8 mouse cellular contexts compared by ENCODE assay signal in genomic region chr14:8317194-8318097, GRCm38 (mm10). TPM values are rescaled to one million over a fixed set of nuclear protein-coding genes. Genes with fewer than 3 reads are reported as not detected.
DNase-seq lines count a peak whose midpoint lies in the region; ATAC-seq and TF ChIP-seq lines count a peak whose summit lies in the region.

TSS of gene Fam107a (minus strand) at chr14:8318023.

- H3K4me2 ChIP-seq in liver, embryonic 11.5 days = peak within 1 kb of the TSS; percentile 46
- peak within 1 kb of the TSS; percentile 56 for H3K4me2 ChIP-seq in heart, postnatal 0 days (ENCODE audit: low read depth, low read length)
- peak within 1 kb of the TSS; percentile 48 for H3K4me2 ChIP-seq in neural tube, embryonic 14.5 days (ENCODE audit: low read depth, low read length)

- TF ChIP-seq EP300 in heart, postnatal 0 days (IDR thresholded peaks at IDR 0.05; ENCODE audit: low read depth) = no peak

- no peaks in the 10 kb centered on the region for H3K36me3 ChIP-seq in liver, embryonic 11.5 days (ENCODE audit: control insufficient read depth, insufficient read depth, low read length)
- H3K36me3 ChIP-seq in heart, postnatal 0 days (replicated peaks; ENCODE audit: control insufficient read depth, insufficient read depth, low read length) = no peaks in the 10 kb centered on the region
- no peaks in the 10 kb centered on the region for H3K36me3 ChIP-seq in neural tube, embryonic 14.5 days (ENCODE audit: control insufficient read depth, insufficient read depth, low read length)

- peaks cover 41% of the 10 kb centered on the region for H3K27me3 ChIP-seq in liver, embryonic 11.5 days (replicated peaks; ENCODE audit: control insufficient read depth, insufficient read depth, low read length)
- peaks cover 40% of the 10 kb centered on the region for H3K27me3 ChIP-seq in heart, postnatal 0 days (ENCODE audit: control insufficient read depth, insufficient read depth, low read length)
- peaks cover 25% of the 10 kb centered on the region for H3K27me3 ChIP-seq in neural tube, embryonic 14.5 days (ENCODE audit: control insufficient read depth, insufficient read depth, low read length)

- TF ChIP-seq CTCF in heart, postnatal 0 days (IDR thresholded peaks at IDR 0.05; ENCODE audit: low read depth) = no peak

- intact Hi-C loops in left cerebral cortex, postnatal 14 days (cut with DNase I) = no loop called here

- WGBS in liver, embryonic 11.5 days = 11% methylated on average over 41 of the region's 41 CpGs
- 10% methylated on average over 41 of the region's 41 CpGs for WGBS in heart, postnatal 0 days
- WGBS in neural tube, embryonic 14.5 days = 11% methylated on average over 41 of the region's 41 CpGs

- no peaks in the 10 kb centered on the region; the same call in 1 of the 2 replicates for H3K4me1 ChIP-seq in liver, embryonic 11.5 days (replicated peaks; ENCODE audit: control insufficient read depth, insufficient read depth, low read length)
- H3K4me1 ChIP-seq in heart, postnatal 0 days (ENCODE audit: control insufficient read depth, insufficient read depth) = peaks cover 7% of the 10 kb centered on the region
- H3K4me1 ChIP-seq in neural tube, embryonic 14.5 days (ENCODE audit: control insufficient read depth, insufficient read depth, low read length) = peaks cover 15% of the 10 kb centered on the region; the same call in 1 of the 2 replicates

- H3K9me3 ChIP-seq in liver, embryonic 11.5 days (ENCODE audit: control insufficient read depth, low read length) = no peaks in the 10 kb centered on the region
- H3K9me3 ChIP-seq in heart, postnatal 0 days (replicated peaks; ENCODE audit: control insufficient read depth, low read length) = no peaks in the 10 kb centered on the region
- H3K9me3 ChIP-seq in neural tube, embryonic 14.5 days (ENCODE audit: control insufficient read depth, low read length) = no peaks in the 10 kb centered on the region

- DNase-seq in liver, embryonic 11.5 days (ENCODE audit: low spot score) = no peak
- DNase-seq in liver = no peak
- no peak for DNase-seq in heart, postnatal 0 days (ENCODE audit: low spot score)
- DNase-seq in left cerebral cortex, postnatal 14 days (ENCODE audit: low spot score in 2 of 2) = no peak
- DNase-seq in thymus, postnatal 25 days = no peak
- DNase-seq in frontal cortex, postnatal 14 days (ENCODE audit: low spot score in 2 of 2) = no peak
- DNase-seq in frontal cortex, postnatal 10 days (ENCODE audit: low spot score in 2 of 2) = no peak

- no peak within 1 kb of the TSS for H3K27ac ChIP-seq in liver, embryonic 11.5 days (ENCODE audit: low read depth, low read length)
- no peak within 1 kb of the TSS for H3K27ac ChIP-seq in heart, postnatal 0 days (ENCODE audit: low read depth)
- no peak within 1 kb of the TSS for H3K27ac ChIP-seq in neural tube, embryonic 14.5 days (ENCODE audit: low read depth, low read length)

- peak; percentile 31; the same call in 1 of the 2 replicates for ATAC-seq in liver, embryonic 11.5 days (replicated peaks; ENCODE audit: low FRiP score)
- no peak for ATAC-seq in heart, postnatal 0 days (ENCODE audit: insufficient read depth, low read depth)
- peak; percentile 75; the same call in 1 of the 2 replicates for ATAC-seq in neural tube, embryonic 14.5 days (ENCODE audit: low read depth)

- H3K4me3 ChIP-seq in liver, embryonic 11.5 days (ENCODE audit: low read depth, low read length) = 0 out of 2 replicates have a peak within 1 kb of the TSS, but pooled peaks have one; percentile 5
- peak within 1 kb of the TSS; percentile 37 for H3K4me3 ChIP-seq in heart, postnatal 0 days (ENCODE audit: low read depth, low read length)
- peak within 1 kb of the TSS; percentile 24 for H3K4me3 ChIP-seq in neural tube, embryonic 14.5 days (ENCODE audit: low read depth, low read length)

- H3K9ac ChIP-seq in liver, embryonic 11.5 days (ENCODE audit: low read depth, low read length) = no peak within 1 kb of the TSS
- H3K9ac ChIP-seq in heart, postnatal 0 days (replicated peaks; ENCODE audit: low read depth, low read length) = no peak within 1 kb of the TSS
- H3K9ac ChIP-seq in neural tube, embryonic 14.5 days (replicated peaks; ENCODE audit: low read depth, low read length) = no peak within 1 kb of the TSS; the same call in 1 of the 2 replicates

RNA-seq across cellular contexts. Expression of gene Fam107a, which starts in this region (rescaled TPM):
- 0.08 and 0.53 TPM in 2 replicates for polyA plus RNA-seq in liver, embryonic 11.5 days (2014; fragmentation: Nextera tagmentation; extraction: Ambion mirVana)
- 3.2 and 5.0 TPM in 2 replicates for total RNA-seq in heart, postnatal 0 days (2014; rRNA removed; ENCODE audit: low replicate concordance)
- polyA plus RNA-seq in heart, postnatal 0 days (2015; fragmentation: Nextera tagmentation; extraction: Ambion mirVana) = 0.14 and 0.26 TPM in 2 replicates
- total RNA-seq in left cerebral cortex, postnatal 14 days (2021) = 100 to 1,000 TPM; 139 to 201 TPM
- polyA plus RNA-seq in neural tube, embryonic 14.5 days (2014; fragmentation: Nextera tagmentation; extraction: Ambion mirVana) = 0.07 and 0.13 TPM in 2 replicates

Comparison
In these comparisons a context has a peak if more than half of its experiments do, and no peak if none do; other contexts are left out.
1. RNA of gene Fam107a (total RNA-seq): 139 to 201 TPM in left cerebral cortex, postnatal 14 days; 3.2 to 5.0 TPM in heart, postnatal 0 days; every median in the first group is over 10 times any median in the second.
2. Peak in ATAC-seq, H3K4me3 ChIP-seq and H3K4me2 ChIP-seq in liver, embryonic 11.5 days; RNA of the gene not detected or under 1 TPM.
3. Peak in ATAC-seq, H3K4me3 ChIP-seq and H3K4me2 ChIP-seq in neural tube, embryonic 14.5 days; RNA of the gene not detected or under 1 TPM.
4. Peak in every context shown above with its lines, with median percentiles within 50 percentile points of each other: H3K4me2 ChIP-seq and H3K4me3 ChIP-seq.